Mouse (Mus musculus): Measurements from ENCODE around the gene 4933416C03Rik.

Gene 4933416C03Rik
- long read RNA-seq, experiment 1: 0 reads
- long read RNA-seq, experiment 2: 0 reads

GRCm38 (mm10) chr10:116113867-116114474 lies at the start of gene 4933416C03Rik:
Gene 4933416C03Rik (minus strand): TSS chr10:116113917.
- intact Hi-C loops (cut with DNase I): no loop called here

- intact Hi-C loops (cut with DNase I): no loop called here
Measured at GRCm38 (mm10) chr10:116162338-116162737, 48.6 kb upstream of the 4933416C03Rik start.

- intact Hi-C loops (cut with DNase I): no loop called here
Measured at GRCm38 (mm10) chr10:116156699-116157098, 43.0 kb upstream of the 4933416C03Rik start.

GRCm38 (mm10) chr10:116154707-116155106 lies 41.0 kb upstream of the 4933416C03Rik start:
- intact Hi-C loops (cut with DNase I): no loop called here

- intact Hi-C loops (cut with DNase I): no loop called here
Measured at GRCm38 (mm10) chr10:116146091-116146490, 32.4 kb upstream of the 4933416C03Rik start.

DNA sequence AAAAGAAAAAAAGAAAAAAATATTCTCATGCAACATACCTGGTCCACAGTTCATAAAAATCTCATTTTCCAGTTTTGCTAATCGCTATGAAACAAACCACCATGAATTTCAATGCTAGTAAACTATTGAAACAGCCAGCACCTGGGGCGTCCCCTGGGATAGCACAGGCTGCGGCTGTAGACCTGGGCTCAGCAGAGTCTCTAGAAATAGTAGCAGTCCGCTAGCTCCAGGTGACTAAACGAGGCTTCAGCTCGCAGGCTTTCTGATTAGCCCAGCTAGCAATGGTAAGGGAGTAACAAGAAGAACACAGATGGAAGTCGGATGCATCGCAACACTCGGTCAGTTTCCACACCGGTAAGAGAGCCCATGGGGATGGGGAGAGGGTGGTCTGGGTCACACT lies 30.0 kb upstream of the 4933416C03Rik start:
- intact Hi-C loops (cut with DNase I): no loop called here

GRCm38 (mm10) chr10:116140226-116140625 lies 26.5 kb upstream of the 4933416C03Rik start:
- intact Hi-C loops (cut with DNase I): no loop called here

GRCm38 (mm10) chr10:116135187-116135586 lies 21.5 kb upstream of the 4933416C03Rik start:
- intact Hi-C loops (cut with DNase I): no loop called here

DNA sequence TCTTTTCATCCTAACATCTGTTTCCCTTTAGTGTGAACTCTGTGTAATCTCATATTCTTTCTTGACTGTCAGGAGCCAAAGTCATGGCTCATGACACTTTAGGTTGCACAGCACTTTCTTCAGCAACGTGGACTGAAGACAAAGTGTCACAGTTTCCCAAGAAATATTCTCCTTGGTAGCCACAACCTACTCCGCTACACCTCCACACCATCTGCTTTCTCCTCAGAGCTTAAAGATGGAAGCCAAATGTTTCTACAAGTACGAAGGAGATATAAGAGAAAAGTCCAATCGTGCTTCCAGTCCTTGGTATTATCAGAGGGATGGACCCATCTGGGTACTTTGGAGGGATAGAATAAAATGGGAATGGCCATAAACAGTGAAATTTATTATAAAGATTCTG lies 18.5 kb upstream of the 4933416C03Rik start:
- intact Hi-C loops (cut with DNase I): no loop called here

- intact Hi-C loops (cut with DNase I): no loop called here
Measured at GRCm38 (mm10) chr10:116131223-116131622, 17.5 kb upstream of the 4933416C03Rik start.

DNA sequence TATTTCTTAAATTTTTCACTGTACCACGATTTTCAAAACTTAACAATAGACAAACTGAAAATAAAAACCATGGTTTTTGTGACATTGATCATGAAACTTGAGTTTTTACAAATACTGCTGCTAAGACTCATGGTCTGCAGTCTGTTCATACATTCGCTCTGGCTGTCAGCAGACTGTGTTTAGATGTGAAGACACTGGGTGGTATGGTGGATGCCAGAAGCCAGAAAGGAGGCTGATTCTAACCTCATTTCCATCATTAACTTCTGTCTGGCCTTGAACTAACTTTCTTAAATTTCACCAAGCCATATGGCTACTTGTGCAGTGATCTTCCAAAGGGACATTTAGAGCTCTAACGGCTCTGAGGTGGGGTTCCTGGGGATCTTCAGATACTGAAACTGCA lies 16.7 kb upstream of the 4933416C03Rik start:
- intact Hi-C loops (cut with DNase I): no loop called here

- intact Hi-C loops (cut with DNase I): no loop called here
Measured at GRCm38 (mm10) chr10:116125364-116125763, 11.6 kb upstream of the 4933416C03Rik start.

DNA sequence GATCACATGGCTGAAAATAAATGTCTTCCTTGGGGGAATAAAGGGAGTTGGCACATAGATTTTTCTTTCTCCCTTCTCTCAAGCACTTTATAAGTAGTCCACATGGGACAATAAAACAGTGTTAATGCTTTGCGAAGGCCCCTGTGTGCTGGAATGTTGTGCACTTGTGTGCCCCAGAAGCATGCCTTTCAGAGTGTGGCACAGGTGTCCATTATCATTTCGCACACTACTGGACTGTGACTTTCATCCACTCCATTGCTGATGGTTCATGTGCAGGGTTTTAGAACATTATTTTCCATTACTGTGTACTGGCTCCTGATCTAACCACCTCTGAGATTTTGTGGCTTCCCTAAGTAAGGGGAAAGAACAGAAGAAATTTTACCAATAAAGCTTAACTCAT lies 10.1 kb upstream of the 4933416C03Rik start:
- intact Hi-C loops (cut with DNase I): no loop called here

- intact Hi-C loops (cut with DNase I): no loop called here
Measured at GRCm38 (mm10) chr10:116121463-116121862, 7.7 kb upstream of the 4933416C03Rik start.

- intact Hi-C loops (cut with DNase I): no loop called here
Measured at GRCm38 (mm10) chr10:116117060-116117459, 3.3 kb upstream of the 4933416C03Rik start.

- intact Hi-C loops (cut with DNase I): no loop called here
Measured at GRCm38 (mm10) chr10:116115881-116116677, 2.4 kb upstream of the 4933416C03Rik start.

DNA sequence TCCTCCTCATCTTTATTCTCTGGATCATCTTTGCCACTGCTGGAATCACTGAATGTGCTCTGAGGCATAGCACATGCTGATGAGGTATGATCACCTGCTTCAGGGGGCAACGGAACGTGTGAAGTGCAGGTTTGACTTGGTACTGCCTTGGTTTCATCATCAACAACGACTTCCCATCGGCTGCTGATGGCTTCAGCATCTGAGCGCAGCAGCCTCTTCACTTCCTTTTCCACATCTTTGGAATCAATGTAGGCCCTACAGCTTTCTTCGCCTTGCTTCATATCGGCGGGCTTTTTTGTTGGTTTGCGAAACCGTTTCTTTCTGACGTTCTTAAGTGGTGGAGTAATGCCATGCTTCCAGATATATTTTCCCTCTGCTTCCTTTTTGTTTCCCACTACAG lies 849 bp downstream of the 4933416C03Rik start:
- intact Hi-C loops (cut with DNase I): no loop called here

DNA sequence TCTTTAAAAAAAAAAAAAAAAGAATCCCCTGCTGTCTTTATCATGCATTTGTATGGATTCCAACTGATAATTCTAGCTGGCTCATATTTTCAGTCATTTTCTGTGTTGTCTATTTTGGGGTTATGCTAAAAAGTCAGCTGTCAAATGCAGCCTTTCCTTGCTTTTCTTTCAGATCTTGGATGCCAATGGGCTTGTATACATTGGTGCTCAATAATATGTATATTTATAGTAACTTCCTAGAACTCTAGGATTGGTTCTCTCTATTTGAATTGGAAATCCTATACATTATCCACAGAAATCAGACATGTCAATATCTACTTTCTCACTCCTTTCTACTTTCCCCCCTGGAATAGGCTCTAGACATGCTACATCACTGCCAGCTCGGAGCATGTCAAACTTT lies 5.0 kb downstream of the 4933416C03Rik start:
- intact Hi-C loops (cut with DNase I): no loop called here

- intact Hi-C loops (cut with DNase I): no loop called here
Measured at GRCm38 (mm10) chr10:116108176-116108575, 5.5 kb downstream of the 4933416C03Rik start.

DNA sequence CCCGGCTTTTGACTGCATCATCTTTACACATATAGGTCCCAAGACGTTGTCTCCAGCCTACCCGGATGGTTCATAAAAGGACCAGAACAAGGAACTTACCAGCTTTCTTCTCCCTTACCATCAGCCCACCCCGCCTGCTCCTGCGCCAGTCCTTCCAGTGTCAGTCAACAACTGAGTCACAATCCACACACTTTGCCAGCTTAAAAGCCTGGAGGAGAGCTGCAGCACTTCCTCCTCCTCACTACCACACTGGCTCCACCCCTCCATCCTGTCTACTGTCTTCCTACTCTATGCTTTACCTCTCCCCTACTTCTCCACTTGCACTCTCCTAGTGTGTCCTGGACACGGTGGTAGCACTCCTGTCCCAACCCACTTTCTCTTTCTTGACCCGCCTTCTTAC lies 15.2 kb downstream of the 4933416C03Rik start:
- intact Hi-C loops (cut with DNase I): no loop called here

DNA sequence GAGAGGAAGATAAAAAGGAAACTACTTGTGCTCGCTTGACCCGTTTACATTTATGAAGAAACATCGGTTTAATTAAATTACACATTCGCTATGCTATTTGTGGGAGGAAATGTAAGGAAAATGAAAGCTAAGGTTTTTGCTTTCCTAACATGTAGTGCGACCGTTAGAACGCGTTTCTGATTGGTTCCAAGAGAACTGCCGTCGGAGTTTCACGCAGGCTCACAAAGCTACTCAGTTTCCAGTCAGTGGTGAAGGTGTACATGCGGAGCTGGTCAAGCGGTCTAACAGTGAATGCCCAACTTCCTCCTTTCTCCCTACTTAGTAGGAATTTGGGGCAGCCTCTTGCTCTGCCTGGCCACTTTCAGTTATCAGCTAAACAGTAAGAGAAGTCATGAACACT lies 17.3 kb downstream of the 4933416C03Rik start:
- intact Hi-C loops (cut with DNase I): no loop called here

DNA sequence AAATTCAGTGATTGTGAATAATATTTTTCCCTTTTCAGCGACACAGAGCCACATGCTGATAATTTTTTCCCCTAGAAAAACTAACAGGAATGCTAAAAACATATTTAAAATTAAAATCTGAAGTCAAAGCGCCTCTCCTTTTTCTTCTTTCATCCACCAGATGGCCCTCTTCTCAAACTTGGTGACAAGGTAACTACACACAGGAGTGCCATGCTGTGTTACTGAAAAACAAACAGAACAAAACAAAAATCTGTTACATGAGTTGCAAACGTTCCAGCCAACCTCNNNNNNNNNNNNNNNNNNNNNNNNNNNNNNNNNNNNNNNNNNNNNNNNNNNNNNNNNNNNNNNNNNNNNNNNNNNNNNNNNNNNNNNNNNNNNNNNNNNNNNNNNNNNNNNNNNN lies 29.8 kb downstream of the 4933416C03Rik start:
- intact Hi-C loops (cut with DNase I): loop anchor here (2.0 kb wide), 1 partner anchor 115 kb away; no protein-coding TSS in a partner anchor

- intact Hi-C loops (cut with DNase I): no loop called here
Measured at GRCm38 (mm10) chr10:116080841-116081240, 32.9 kb downstream of the 4933416C03Rik start.

All from adrenal gland (tissue).